8 mouse cellular contexts compared by ENCODE assay signal in genomic region chr11:60777801-60778370, GRCm38 (mm10). TPM values are rescaled to one million over a fixed set of nuclear protein-coding genes. Genes with fewer than 3 reads are reported as not detected.
A peak's percentile ranks its signal among the peaks of the same experiment; 100 is the strongest.
DNase-seq lines count a peak whose midpoint lies in the region; ATAC-seq and TF ChIP-seq lines count a peak whose summit lies in the region.

No protein-coding gene starts in this region.

- H3K4me1 ChIP-seq in heart, embryonic 11.5 days (ENCODE audit: control insufficient read depth, insufficient read depth, low read length) = peaks cover 53% of the 10 kb centered on the region
- H3K4me1 ChIP-seq in ES-E14 (ENCODE audit: control insufficient read depth in 2 of 2, insufficient read depth in 2 of 2, low read length in 2 of 2, poor library complexity in 1 of 2) = peaks cover 5 to 9% of the 10 kb centered on the region in 2 experiments; a peak in 3 of 4 replicates
- H3K4me1 ChIP-seq in heart, postnatal 0 days (ENCODE audit: control insufficient read depth, insufficient read depth) = peaks cover 58% of the 10 kb centered on the region

- no peaks in the 10 kb centered on the region for H3K36me3 ChIP-seq in heart, embryonic 11.5 days (ENCODE audit: control insufficient read depth, insufficient read depth, low read length)
- peaks cover 21% of the 10 kb centered on the region for H3K36me3 ChIP-seq in ES-E14 (ENCODE audit: control insufficient read depth, insufficient read depth, low read length, poor library complexity, severe bottlenecking)
- H3K36me3 ChIP-seq in heart, postnatal 0 days (replicated peaks; ENCODE audit: control insufficient read depth, insufficient read depth, low read length) = 0 out of 2 replicates have a peak, but pooled peaks cover 8% of the 10 kb centered on the region
- peaks cover 26% of the 10 kb centered on the region; the same call in 1 of the 2 replicates for H3K36me3 ChIP-seq in macrophage (ENCODE audit: inconsistent target)

- peaks cover 87% of the 10 kb centered on the region for H3K79me2 ChIP-seq in macrophage (ENCODE audit: inconsistent target)

- peak overlapping the region; percentile 86 for H3K4me3 ChIP-seq in heart, embryonic 11.5 days (ENCODE audit: low read depth, low read length)
- H3K4me3 ChIP-seq in ES-E14 (ENCODE audit: insufficient read depth in 1 of 2, low read depth in 1 of 2, low read length in 2 of 2, poor library complexity in 1 of 2, severe bottlenecking in 1 of 2) (peak overlapping the region; percentile 89 to 94), macrophage (ENCODE audit: inconsistent target) (peak overlapping the region; percentile 96)
- H3K4me3 ChIP-seq in heart, postnatal 0 days (ENCODE audit: low read depth, low read length) = peak overlapping the region; percentile 60

- H3K27me3 ChIP-seq in heart, embryonic 11.5 days (ENCODE audit: control insufficient read depth, insufficient read depth, low read length) = no peaks in the 10 kb centered on the region
- no peaks in the 10 kb centered on the region for H3K27me3 ChIP-seq in heart, postnatal 0 days (ENCODE audit: control insufficient read depth, insufficient read depth, low read length)

- 21% methylated on average over 16 of the region's 16 CpGs for WGBS in heart, embryonic 11.5 days (ENCODE audit: insufficient replicate concordance)
- WGBS in heart, postnatal 0 days = 25% methylated on average over 16 of the region's 16 CpGs
- 25% methylated on average over 16 of the region's 16 CpGs for WGBS in macrophage (ENCODE audit: missing documents)

- H3K9ac ChIP-seq in heart, embryonic 11.5 days (ENCODE audit: low read depth, low read length) = peak overlapping the region; percentile 83
- peak overlapping the region; percentile 95 for H3K9ac ChIP-seq in ES-E14 (ENCODE audit: insufficient read depth, low read depth, low read length, poor library complexity, severe bottlenecking)
- peak overlapping the region; percentile 59 for H3K9ac ChIP-seq in heart, postnatal 0 days (replicated peaks; ENCODE audit: low read depth, low read length)

- H3K27ac ChIP-seq in heart, embryonic 11.5 days (ENCODE audit: low read depth, low read length) = peak overlapping the region; percentile 84
- peak overlapping the region; percentile 82 for H3K27ac ChIP-seq in ES-E14 (ENCODE audit: insufficient read depth, low read depth, low read length, poor library complexity, severe bottlenecking)
- H3K27ac ChIP-seq in heart, postnatal 0 days (ENCODE audit: low read depth) = peak overlapping the region; percentile 80
- peak overlapping the region; percentile 99 for H3K27ac ChIP-seq in macrophage

- ATAC-seq in heart, embryonic 11.5 days (replicated peaks; ENCODE audit: insufficient number of reproducible peaks, low FRiP score, low TSS enrichment) = no peak
- ATAC-seq in heart, postnatal 0 days (ENCODE audit: insufficient read depth, low read depth) = no peak

- in situ Hi-C loops in ES-E14 (cut with MboI; ENCODE audit: low sequenced_read_pairs in 2 of 2, unreplicated experiment in 2 of 2) = no loop called here

- intact Hi-C loops in heart, postnatal 25 days (cut with DNase I) = loop anchor here (2.0 to 5.0 kb wide), 5 partner anchors 49 to 241 kb away; partner anchors contain the start of genes Alkbh5, Mief2 and Tmem11

- peak overlapping the region; percentile 78 for H3K4me2 ChIP-seq in heart, embryonic 11.5 days
- H3K4me2 ChIP-seq in heart, postnatal 0 days (ENCODE audit: low read depth, low read length) = peak overlapping the region; percentile 82

- no peak for TF ChIP-seq EP300 in heart, postnatal 0 days (IDR thresholded peaks at IDR 0.05; ENCODE audit: low read depth)

- no peak for TF ChIP-seq CTCF in heart, postnatal 0 days (IDR thresholded peaks at IDR 0.05; ENCODE audit: low read depth)

- no peak for DNase-seq in heart, postnatal 25 days (ENCODE audit: low spot score)
- DNase-seq in ES-E14 (ENCODE audit: low read depth, low spot score) = no peak
- no peak for DNase-seq in heart, postnatal 0 days (ENCODE audit: low spot score)
- DNase-seq in c-Kit-positive CD71-positive TER-119-positive erythroid progenitor cells, embryonic 14.5 days (ENCODE audit: low spot score) = no peak
- no peak for DNase-seq in urinary bladder, postnatal 10 days (ENCODE audit: low spot score)
- no peak for DNase-seq in thymus, postnatal 36 days

- H3K9me3 ChIP-seq in heart, embryonic 11.5 days (replicated peaks; ENCODE audit: control insufficient read depth, low read length) = no peaks in the 10 kb centered on the region
- H3K9me3 ChIP-seq in ES-E14 (ENCODE audit: control insufficient read depth, insufficient read depth, low read depth, low read length) = no peaks in the 10 kb centered on the region
- no peaks in the 10 kb centered on the region for H3K9me3 ChIP-seq in heart, postnatal 0 days (replicated peaks; ENCODE audit: control insufficient read depth, low read length)

TF ChIP-seq in ES-E14, 5 proteins besides CTCF, POLR2A, EP300 and RAD21:
- TF ChIP-seq ZNF384 (IDR thresholded peaks at IDR 0.05; ENCODE audit: low read depth, low read length) = no peak
- TF ChIP-seq CHD2 (IDR thresholded peaks at IDR 0.05; ENCODE audit: low read depth, low read length) = no peak
- TF ChIP-seq ZC3H11A (IDR thresholded peaks at IDR 0.05; ENCODE audit: borderline replicate concordance, low read depth, low read length) = no peak
- TF ChIP-seq HCFC1 (IDR thresholded peaks at IDR 0.05; ENCODE audit: borderline replicate concordance, insufficient read depth, low read length) = no peak
- no peak for TF ChIP-seq MAFK (IDR thresholded peaks at IDR 0.05; ENCODE audit: insufficient read depth, low read depth, low read length)

RNA-seq across cellular contexts. Expression of gene Smcr8, which starts 0.6 kb away (rescaled TPM):
- 6.0 and 6.1 TPM in 2 replicates for polyA plus RNA-seq in heart, embryonic 11.5 days (2014; fragmentation: Nextera tagmentation; extraction: Ambion mirVana)
- total RNA-seq in heart, postnatal 25 days (2021) = 10 to 100 TPM; 13.4 to 16.3 TPM
- total RNA-seq in ES-E14 (2012; rRNA removed) = 23.1 and 27.4 TPM in 2 replicates
- 7.6 and 8.2 TPM in 2 replicates for total RNA-seq in heart, postnatal 0 days (2014; rRNA removed; ENCODE audit: low replicate concordance)
- polyA plus RNA-seq in heart, postnatal 0 days (2015; fragmentation: Nextera tagmentation; extraction: Ambion mirVana) = 2.0 and 2.1 TPM in 2 replicates
- 100 to 1,000 TPM in 22 of 26 experiments, 10 to 100 TPM in 4; 68.9 to 172 (median 129) TPM for total RNA-seq in macrophage (2018; cell fraction: chromatin; rRNA removed)
- 10 to 100 TPM; 47.7 to 85.9 (median 63.1) TPM for total RNA-seq in macrophage (2018; cell fraction: cytosol; rRNA removed)
- 100 to 1,000 TPM in 24 of 26 experiments, 10 to 100 TPM in 2; 91.5 to 200 (median 155) TPM for total RNA-seq in macrophage (2018; cell fraction: nucleus; rRNA removed)
- 33.1 to 38.1 TPM (median 34.4 TPM) in 3 replicates for polyA plus RNA-seq in macrophage (2018)

RNA-seq across cellular contexts. Expression of gene Top3a, which starts 0.7 kb away (rescaled TPM):
- polyA plus RNA-seq in heart, embryonic 11.5 days (2014; fragmentation: Nextera tagmentation; extraction: Ambion mirVana) = 10.5 and 13.1 TPM in 2 replicates
- total RNA-seq in heart, postnatal 25 days (2021) = 1 to 10 TPM; 4.1 to 4.2 TPM
- 19.7 and 20.0 TPM in 2 replicates for total RNA-seq in ES-E14 (2012; rRNA removed)
- 7.3 and 8.8 TPM in 2 replicates for total RNA-seq in heart, postnatal 0 days (2014; rRNA removed; ENCODE audit: low replicate concordance)
- polyA plus RNA-seq in heart, postnatal 0 days (2015; fragmentation: Nextera tagmentation; extraction: Ambion mirVana) = 3.8 and 4.4 TPM in 2 replicates
- 10 to 100 TPM; 13.4 to 79.6 (median 48.4) TPM for total RNA-seq in macrophage (2018; cell fraction: chromatin; rRNA removed)
- total RNA-seq in macrophage (2018; cell fraction: cytosol; rRNA removed) = 10 to 100 TPM in 19 of 26 experiments, 1 to 10 TPM in 7; 4.3 to 15.9 (median 11.8) TPM
- 10 to 100 TPM in 25 of 26 experiments, 1 to 10 TPM in 1; 7.2 to 43.0 (median 31.6) TPM for total RNA-seq in macrophage (2018; cell fraction: nucleus; rRNA removed)
- 8.7 to 12.0 TPM (median 11.4 TPM) in 3 replicates for polyA plus RNA-seq in macrophage (2018)

RNA-seq across cellular contexts. Expression of gene Shmt1, which starts 33.6 kb away (rescaled TPM):
- polyA plus RNA-seq in heart, embryonic 11.5 days (2014; fragmentation: Nextera tagmentation; extraction: Ambion mirVana) = 36.4 and 44.4 TPM in 2 replicates
- total RNA-seq in heart, postnatal 25 days (2021) = 10 to 100 TPM in 1 of 2 experiments, 1 to 10 TPM in 1; 5.1 to 12.6 TPM
- 103 and 115 TPM in 2 replicates for total RNA-seq in ES-E14 (2012; rRNA removed)
- total RNA-seq in heart, postnatal 0 days (2014; rRNA removed; ENCODE audit: low replicate concordance) = 34.6 and 77.7 TPM in 2 replicates
- polyA plus RNA-seq in heart, postnatal 0 days (2015; fragmentation: Nextera tagmentation; extraction: Ambion mirVana) = 25.2 and 26.7 TPM in 2 replicates
- total RNA-seq in macrophage (2018; cell fraction: chromatin; rRNA removed) = 1 to 10 TPM in 23 of 26 experiments, under 1 TPM in 2, not detected in 1; 0.62 to 7.6 (median 4.6) TPM
- 1 to 10 TPM in 23 of 26 experiments, under 1 TPM in 3; 0.68 to 3.3 (median 1.6) TPM for total RNA-seq in macrophage (2018; cell fraction: cytosol; rRNA removed)
- 1 to 10 TPM in 20 of 26 experiments, under 1 TPM in 6; 0.63 to 9.0 (median 1.9) TPM for total RNA-seq in macrophage (2018; cell fraction: nucleus; rRNA removed)
- 1.6 to 3.9 TPM (median 2.6 TPM) in 3 replicates for polyA plus RNA-seq in macrophage (2018)

RNA-seq across cellular contexts. Expression of gene Mief2, which starts 49.7 kb away (rescaled TPM):
- polyA plus RNA-seq in heart, embryonic 11.5 days (2014; fragmentation: Nextera tagmentation; extraction: Ambion mirVana) = 14.4 and 18.4 TPM in 2 replicates
- total RNA-seq in heart, postnatal 25 days (2021) = 10 to 100 TPM; 31.6 to 32.9 TPM
- total RNA-seq in ES-E14 (2012; rRNA removed) = 24.8 and 39.2 TPM in 2 replicates
- total RNA-seq in heart, postnatal 0 days (2014; rRNA removed; ENCODE audit: low replicate concordance) = 26.5 and 27.4 TPM in 2 replicates
- 19.5 and 20.4 TPM in 2 replicates for polyA plus RNA-seq in heart, postnatal 0 days (2015; fragmentation: Nextera tagmentation; extraction: Ambion mirVana)
- 10 to 100 TPM in 18 of 26 experiments, 1 to 10 TPM in 8; 5.7 to 33.1 (median 17.5) TPM for total RNA-seq in macrophage (2018; cell fraction: chromatin; rRNA removed)
- 10 to 100 TPM in 5 of 26 experiments, 1 to 10 TPM in 21; 1.9 to 13.3 (median 7.4) TPM for total RNA-seq in macrophage (2018; cell fraction: cytosol; rRNA removed)
- 10 to 100 TPM in 21 of 26 experiments, 1 to 10 TPM in 5; 5.4 to 42.0 (median 19.8) TPM for total RNA-seq in macrophage (2018; cell fraction: nucleus; rRNA removed)
- 5.2 to 12.7 TPM (median 9.1 TPM) in 3 replicates for polyA plus RNA-seq in macrophage (2018)

RNA-seq across cellular contexts. Expression of gene Flii, which starts 50.8 kb away (rescaled TPM):
- 63.6 and 79.5 TPM in 2 replicates for polyA plus RNA-seq in heart, embryonic 11.5 days (2014; fragmentation: Nextera tagmentation; extraction: Ambion mirVana)
- total RNA-seq in heart, postnatal 25 days (2021) = 100 to 1,000 TPM; 112 to 120 TPM
- 53.3 and 55.3 TPM in 2 replicates for total RNA-seq in ES-E14 (2012; rRNA removed)
- total RNA-seq in heart, postnatal 0 days (2014; rRNA removed; ENCODE audit: low replicate concordance) = 82.2 and 123 TPM in 2 replicates
- polyA plus RNA-seq in heart, postnatal 0 days (2015; fragmentation: Nextera tagmentation; extraction: Ambion mirVana) = 52.6 and 55.3 TPM in 2 replicates
- 100 to 1,000 TPM; 115 to 421 (median 198) TPM for total RNA-seq in macrophage (2018; cell fraction: chromatin; rRNA removed)
- total RNA-seq in macrophage (2018; cell fraction: cytosol; rRNA removed) = 100 to 1,000 TPM; 116 to 164 (median 145) TPM
- 100 to 1,000 TPM; 123 to 370 (median 163) TPM for total RNA-seq in macrophage (2018; cell fraction: nucleus; rRNA removed)
- 123 to 157 TPM (median 153 TPM) in 3 replicates for polyA plus RNA-seq in macrophage (2018)
